29 mouse cellular contexts compared by ENCODE assay signal in genomic region chr11:103643211-103643610, GRCm38 (mm10). TPM values are rescaled to one million over a fixed set of nuclear protein-coding genes. Genes with fewer than 3 reads are reported as not detected.
DNase-seq lines count a peak whose midpoint lies in the region; TF ChIP-seq lines count a peak whose summit lies in the region.
"Had no signal": no experiment of that assay in that cellular context is flagged by ENCODE, and none has a peak within 500 bp of the region (broad histone marks: within the 10 kb centered on the region; RNA-seq: fewer than 3 reads in every experiment).

No protein-coding gene starts in this region.

- H3K4me1 ChIP-seq in heart, embryonic 10.5 days = peaks cover 8% of the 10 kb centered on the region; the same call in 1 of the 2 replicates
- peaks cover 39% of the 10 kb centered on the region for H3K4me1 ChIP-seq in olfactory bulb, adult 2 months (ENCODE audit: control insufficient read depth, insufficient read depth, low read length)
- H3K4me1 ChIP-seq: forebrain, embryonic 15.5 days; heart, embryonic 13.5 days had no signal

- peak; percentile 78 for DNase-seq in heart, adult 11 months
- no peak for DNase-seq in heart, embryonic 10.5 days (ENCODE audit: low spot score)
- DNase-seq in right cerebral cortex, postnatal 10 days (ENCODE audit: low spot score in 2 of 2) = peak; percentile 39 to 43
- no peak for DNase-seq in right cerebral cortex, postnatal 25 days
- DNase-seq in brain, embryonic 14.5 days (ENCODE audit: low read depth) = peak; percentile 22
- no peak for DNase-seq in lung, postnatal 10 days
- DNase-seq: adrenal gland, adult 2 months; adrenal gland, postnatal 14 days; cerebellum, adult 18-20 months; cerebellum, adult 9-10 months; cerebellum, postnatal 14 days; gastrocnemius, adult 2 months; gastrocnemius, postnatal 14 days; heart, adult 18-20 months; heart, postnatal 14 days; heart, postnatal 4 days had no signal

- TF ChIP-seq POLR2A in brain, embryonic 14.5 days (IDR thresholded peaks at IDR 0.05; ENCODE audit: borderline replicate concordance, extremely low read depth, insufficient read depth, insufficient read length, poor library complexity, severe bottlenecking) = no peak
- TF ChIP-seq POLR2A in olfactory bulb, adult 2 months (IDR thresholded peaks at IDR 0.05; ENCODE audit: insufficient read depth, low read depth, low read length) = no peak

- TF ChIP-seq CTCF in brain, embryonic 14.5 days (IDR thresholded peaks at IDR 0.05; ENCODE audit: borderline replicate concordance, extremely low read depth, insufficient read depth, insufficient read length) = no peak
- TF ChIP-seq CTCF in olfactory bulb, adult 2 months (IDR thresholded peaks at IDR 0.05; ENCODE audit: insufficient read depth, low read depth, low read length) = no peak

- no peaks in the 10 kb centered on the region for H3K9me3 ChIP-seq in heart, embryonic 10.5 days
- H3K9me3 ChIP-seq: forebrain, embryonic 10.5 days; forebrain, embryonic 15.5 days had no signal

- H3K36me3 ChIP-seq in heart, embryonic 10.5 days = no peaks in the 10 kb centered on the region
- H3K36me3 ChIP-seq: forebrain, embryonic 10.5 days; forebrain, embryonic 15.5 days; heart, embryonic 13.5 days had no signal

- H3K27me3 ChIP-seq in heart, embryonic 10.5 days (ENCODE audit: insufficient read depth, poor library complexity, severe bottlenecking) = peaks cover 61% of the 10 kb centered on the region

- WGBS in heart, embryonic 10.5 days = 68% methylated on average over 9 of the region's 9 CpGs
- WGBS in olfactory bulb, adult 2 months = 22% methylated on average over 9 of the region's 9 CpGs

- H3K4me3 ChIP-seq in heart, embryonic 10.5 days = no peak overlapping the region
- no peak overlapping the region for H3K4me3 ChIP-seq in olfactory bulb, adult 2 months (ENCODE audit: insufficient read depth, low read depth, low read length)
- H3K4me3 ChIP-seq: forebrain, embryonic 10.5 days; forebrain, embryonic 15.5 days; gastrocnemius, adult 2 months; heart, embryonic 13.5 days had no signal

- H3K27ac ChIP-seq in heart, embryonic 10.5 days = no peak overlapping the region
- H3K27ac ChIP-seq in olfactory bulb, adult 2 months (ENCODE audit: insufficient read depth, low read depth, low read length) = peak overlapping the region; percentile 59
- H3K27ac ChIP-seq: forebrain, embryonic 10.5 days; forebrain, embryonic 15.5 days; gastrocnemius, adult 2 months; heart, embryonic 13.5 days; hindbrain, embryonic 14.5 days; hindbrain, postnatal 0 days had no signal

RNA-seq across cellular contexts. Expression of gene Lyzl6, which starts 4.5 kb away (rescaled TPM):
- polyA plus RNA-seq in heart, embryonic 10.5 days (2016; fragmentation: Nextera tagmentation; extraction: Ambion mirVana) = not detected in 2 replicates
- polyA plus RNA-seq in brain, embryonic 14.5 days (2012; rRNA removed) = not detected in 2 replicates
- not detected in 2 replicates for polyA plus RNA-seq in olfactory bulb, adult 2 months (2012; ENCODE audit: insufficient read depth, insufficient read length, low replicate concordance, missing spikeins)
- polyA plus RNA-seq: adrenal gland, adult 2 months; C2C12; CD4-positive, CD25-positive, alpha-beta regulatory T cell, adult 4 months; embryonic facial prominence, embryonic 11.5 days; embryonic facial prominence, embryonic 14.5 days; forebrain, embryonic 10.5 days; forebrain, embryonic 15.5 days; heart, embryonic 13.5 days; heart, embryonic 16.5 days; hindbrain, embryonic 11.5 days; hindbrain, embryonic 14.5 days; hindbrain, postnatal 0 days; inflammation-experienced regulatory T-cells, adult 6 months had no signal

RNA-seq across cellular contexts. Expression of gene Rprml, which starts 6.2 kb away (rescaled TPM):
- polyA plus RNA-seq in heart, embryonic 10.5 days (2016; fragmentation: Nextera tagmentation; extraction: Ambion mirVana) = 0.48 TPM in 1 of 2 replicates, not detected in the other
- 0.89 and 3.0 TPM in 2 replicates for polyA plus RNA-seq in brain, embryonic 14.5 days (2012; rRNA removed)
- not detected in 2 replicates for polyA plus RNA-seq in olfactory bulb, adult 2 months (2012; ENCODE audit: insufficient read depth, insufficient read length, low replicate concordance, missing spikeins)
- polyA plus RNA-seq: C2C12; CD4-positive, CD25-positive, alpha-beta regulatory T cell, adult 4 months; embryonic facial prominence, embryonic 14.5 days; forebrain, embryonic 10.5 days; heart, embryonic 13.5 days; heart, embryonic 16.5 days; hindbrain, embryonic 11.5 days; hindbrain, embryonic 14.5 days; inflammation-experienced regulatory T-cells, adult 6 months had no signal

RNA-seq across cellular contexts. Expression of gene Gm884, which starts 22.3 kb away (rescaled TPM):
- polyA plus RNA-seq in heart, embryonic 10.5 days (2016; fragmentation: Nextera tagmentation; extraction: Ambion mirVana) = not detected in 2 replicates
- polyA plus RNA-seq in brain, embryonic 14.5 days (2012; rRNA removed) = not detected in 2 replicates
- polyA plus RNA-seq in olfactory bulb, adult 2 months (2012; ENCODE audit: insufficient read depth, insufficient read length, low replicate concordance, missing spikeins) = not detected in 2 replicates
- polyA plus RNA-seq: adrenal gland, adult 2 months; C2C12; CD4-positive, CD25-positive, alpha-beta regulatory T cell, adult 4 months; embryonic facial prominence, embryonic 11.5 days; embryonic facial prominence, embryonic 14.5 days; forebrain, embryonic 10.5 days; forebrain, embryonic 15.5 days; heart, embryonic 13.5 days; heart, embryonic 16.5 days; hindbrain, embryonic 11.5 days; hindbrain, embryonic 14.5 days had no signal

RNA-seq across cellular contexts. Expression of gene Gosr2, which starts 54.5 kb away (rescaled TPM):
- polyA plus RNA-seq in heart, embryonic 10.5 days (2016; fragmentation: Nextera tagmentation; extraction: Ambion mirVana) = 80.1 and 86.4 TPM in 2 replicates
- polyA plus RNA-seq in brain, embryonic 14.5 days (2012; rRNA removed) = 98.0 and 108 TPM in 2 replicates
- not detected in 2 replicates for polyA plus RNA-seq in olfactory bulb, adult 2 months (2012; ENCODE audit: insufficient read depth, insufficient read length, low replicate concordance, missing spikeins)

Comparison
In these comparisons a context has a peak if more than half of its experiments do, and no peak if none do; other contexts are left out.
1. DNase-seq: peak in heart, adult 11 months (single experiment), right cerebral cortex, postnatal 10 days (2 of 2) and brain, embryonic 14.5 days (single experiment); none in heart, embryonic 10.5 days (single experiment), right cerebral cortex, postnatal 25 days (single experiment) and lung, postnatal 10 days (single experiment).